Mouse (Mus musculus) CH12.LX (cell line): ENCODE data around the gene Ulk4.

ENCODE experiments used
- CTCF ChIP-seq, 2 experiments: IDR thresholded peaks in 1 of 2; conservative IDR thresholded peaks in 1 of 2; 2 replicates each; pipeline ENCODE4 v1.5.1; 2011 to 2012; ENCODE audit warnings: low read depth in 2 of 2, low read length in 2 of 2, improper control_type of control experiment in 1 of 2, inconsistent platforms in 1 of 2, mild to moderate bottlenecking in 1 of 2, moderate library complexity in 1 of 2
- ETS1 ChIP-seq: conservative IDR thresholded peaks from 2 replicates; pipeline ENCODE4 v1.6.1; 2012; ENCODE audit warnings: low read depth, mild to moderate bottlenecking, inconsistent platforms, low read length, improper control_type of control experiment, moderate library complexity
- NRF1 ChIP-seq: IDR thresholded peaks from 2 replicates; pipeline ENCODE4 v1.6.1; 2014; ENCODE audit warnings: low read depth, mild to moderate bottlenecking, inconsistent platforms, low read length, improper control_type of control experiment, moderate library complexity
- POLR2A ChIP-seq: IDR thresholded peaks from 2 replicates; pipeline ENCODE4 v1.6.1; 2011; ENCODE audit warnings: low read depth, mild to moderate bottlenecking, improper control_type of control experiment, low read length
- RAD21 ChIP-seq: IDR thresholded peaks from 2 replicates; pipeline ENCODE4 v1.6.1; 2011; ENCODE audit warnings: low read depth, mild to moderate bottlenecking, low read length, improper control_type of control experiment, moderate library complexity
- SMC3 ChIP-seq: IDR thresholded peaks from 2 replicates; pipeline ENCODE4 v1.6.1; 2011; ENCODE audit warnings: low read depth, low read length, improper control_type of control experiment
- UBTF ChIP-seq: IDR thresholded peaks from 2 replicates; pipeline ENCODE4 v1.6.1; 2012; ENCODE audit warnings: low read depth, mild to moderate bottlenecking, inconsistent platforms, low read length, improper control_type of control experiment, moderate library complexity
- USF1 ChIP-seq: IDR thresholded peaks from 2 replicates; pipeline ENCODE4 v1.6.1; 2014; ENCODE audit warnings: low read depth, mild to moderate bottlenecking, inconsistent platforms, low read length, improper control_type of control experiment

- no peak for TF ChIP-seq CTCF (conservative IDR thresholded peaks at IDR 0.05 in 1 of 2, IDR thresholded peaks at IDR 0.05 in 1 of 2; ENCODE audit: low read depth in 2 of 2, low read length in 2 of 2)
- no peak for TF ChIP-seq ETS1
- no peak for TF ChIP-seq NRF1
- no peak for TF ChIP-seq POLR2A
- no peak for TF ChIP-seq USF1
- TF ChIP-seq SMC3, result no peak
- TF ChIP-seq UBTF, result no peak
- TF ChIP-seq RAD21, result no peak
Observed at GRCm38 (mm10) chr9:120994223-120995155, 282.5 kb downstream of the Ulk4 start.
